Mouse (Mus musculus) heart, postnatal 0 days (tissue): Measurements from ENCODE around the gene Slc13a5.

Experiments used
- CTCF ChIP-seq: IDR thresholded peaks from 2 replicates; pipeline ENCODE4 v1.5.1; 2016; ENCODE audit warnings: antibody characterized with exemption, control low read depth, low read depth
- EP300 ChIP-seq: IDR thresholded peaks from 2 replicates; pipeline ENCODE4 v1.6.1; 2016; ENCODE audit warnings: antibody characterized with exemption, low read depth

GRCm38 (mm10) chr11:72284532-72285182 lies 17.6 kb upstream of the Slc13a5 start:
- TF ChIP-seq CTCF, result no peak
- no peak for TF ChIP-seq EP300
